24 mouse cellular contexts compared by ENCODE assay signal in the genomic region with DNA sequence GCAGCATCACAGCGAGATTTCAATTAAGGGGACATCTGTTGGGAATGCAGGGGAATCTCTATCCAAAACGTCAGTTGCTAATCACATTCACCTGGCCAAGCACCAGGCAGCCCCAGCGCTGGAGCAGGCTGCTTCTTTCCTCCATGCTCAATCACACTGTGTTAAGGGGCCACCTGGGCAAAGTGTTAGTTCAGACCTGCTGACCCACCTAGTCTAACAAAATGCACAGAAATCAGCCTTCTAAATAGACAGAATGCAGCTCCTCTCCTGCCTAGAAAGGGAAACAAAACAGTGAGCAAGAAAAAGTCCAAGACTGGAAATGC.
DNase-seq lines count a peak whose midpoint lies in the region; ATAC-seq and TF ChIP-seq lines count a peak whose summit lies in the region.
"Had no signal": no experiment of that assay in that cellular context is flagged by ENCODE, and none has a peak within 500 bp of the region (broad histone marks: within the 10 kb centered on the region; RNA-seq: fewer than 3 reads in every experiment).

No protein-coding gene starts in this region.

- H3K9ac ChIP-seq in hindbrain, postnatal 0 days (replicated peaks; ENCODE audit: low read length): no peak overlapping the region
- no peak overlapping the region for H3K9ac ChIP-seq in hindbrain, embryonic 13.5 days
- H3K9ac ChIP-seq in limb, embryonic 14.5 days (ENCODE audit: low read depth, low read length, severe bottlenecking): no peak overlapping the region
- H3K9ac ChIP-seq: forebrain, embryonic 12.5 days; heart, embryonic 15.5 days; limb, embryonic 15.5 days; liver, embryonic 15.5 days; lung, embryonic 15.5 days; midbrain, embryonic 15.5 days; stomach, embryonic 15.5 days had no signal

- WGBS in hindbrain, postnatal 0 days: 33% methylated on average over 3 of the region's 3 CpGs
- WGBS in hindbrain, embryonic 13.5 days: 30% methylated on average over 3 of the region's 3 CpGs
- WGBS in limb, embryonic 14.5 days: 10% methylated on average over 3 of the region's 3 CpGs

- H3K4me3 ChIP-seq in hindbrain, postnatal 0 days (ENCODE audit: low read length): no peak overlapping the region
- no peak overlapping the region for H3K4me3 ChIP-seq in hindbrain, embryonic 13.5 days
- no peak overlapping the region for H3K4me3 ChIP-seq in limb, embryonic 14.5 days (replicated peaks; ENCODE audit: low read length)
- H3K4me3 ChIP-seq: forebrain, embryonic 12.5 days; heart, embryonic 15.5 days; left cerebral cortex, adult 2 months; limb, embryonic 15.5 days; liver, embryonic 15.5 days; lung, embryonic 15.5 days; megakaryocyte, embryonic 14.5 days; midbrain, embryonic 15.5 days; myocyte; stomach, embryonic 15.5 days had no signal

- no peak for TF ChIP-seq POLR2A in limb, embryonic 14.5 days (IDR thresholded peaks at IDR 0.05; ENCODE audit: borderline replicate concordance, extremely low read depth, insufficient read depth, insufficient read length)

- no peaks in the 10 kb centered on the region for H3K4me1 ChIP-seq in hindbrain, postnatal 0 days (ENCODE audit: insufficient read depth, low read length)
- no peaks in the 10 kb centered on the region for H3K4me1 ChIP-seq in hindbrain, embryonic 13.5 days (replicated peaks)
- peaks cover 10% of the 10 kb centered on the region for H3K4me1 ChIP-seq in limb, embryonic 14.5 days (ENCODE audit: control insufficient read depth, insufficient read depth, low read length)
- H3K4me1 ChIP-seq: forebrain, embryonic 12.5 days; heart, embryonic 15.5 days; liver, embryonic 15.5 days; lung, embryonic 15.5 days; megakaryocyte, embryonic 14.5 days; midbrain, embryonic 15.5 days; stomach, embryonic 15.5 days had no signal

- DNase-seq in cerebellum, adult 9-10 months: peak; percentile 2
- DNase-seq in cerebellum, adult 8-10 months: no peak
- peak; percentile 26 for DNase-seq in hindbrain, postnatal 0 days (ENCODE audit: low spot score)
- peak; percentile 48 for DNase-seq in forelimb bud, embryonic 11.5 days (ENCODE audit: low read depth, low spot score)
- DNase-seq in limb, embryonic 14.5 days (ENCODE audit: low spot score): no peak
- no peak for DNase-seq in urinary bladder, postnatal 10 days (ENCODE audit: low spot score)
- DNase-seq: adrenal gland, postnatal 14 days; heart, postnatal 36 days; kidney, adult 18-20 months; right cerebral cortex, adult 18-20 months; thymus, postnatal 36 days had no signal

- no peaks in the 10 kb centered on the region for H3K9me3 ChIP-seq in hindbrain, postnatal 0 days (ENCODE audit: low read length)
- H3K9me3 ChIP-seq in hindbrain, embryonic 13.5 days: no peaks in the 10 kb centered on the region
- no peaks in the 10 kb centered on the region for H3K9me3 ChIP-seq in limb, embryonic 14.5 days (ENCODE audit: control insufficient read depth, low read length)
- H3K9me3 ChIP-seq: forebrain, embryonic 12.5 days; heart, embryonic 15.5 days; limb, embryonic 15.5 days; liver, embryonic 15.5 days; lung, embryonic 15.5 days; megakaryocyte, embryonic 14.5 days; midbrain, embryonic 15.5 days; stomach, embryonic 15.5 days had no signal

- TF ChIP-seq CTCF in hindbrain, postnatal 0 days (IDR thresholded peaks at IDR 0.05; ENCODE audit: low read depth): no peak

- H3K27ac ChIP-seq in hindbrain, postnatal 0 days: no peak overlapping the region
- no peak overlapping the region for H3K27ac ChIP-seq in hindbrain, embryonic 13.5 days
- H3K27ac ChIP-seq in limb, embryonic 14.5 days (replicated peaks; ENCODE audit: low read depth, low read length): no peak overlapping the region
- H3K27ac ChIP-seq: forebrain, embryonic 12.5 days; heart, embryonic 15.5 days; kidney, postnatal 0 days; left cerebral cortex, adult 2 months; limb, embryonic 15.5 days; liver, embryonic 15.5 days; lung, embryonic 15.5 days; midbrain, embryonic 15.5 days; stomach, embryonic 15.5 days had no signal

- ATAC-seq in hindbrain, postnatal 0 days: no peak
- no peak for ATAC-seq in hindbrain, embryonic 13.5 days (ENCODE audit: low FRiP score)
- ATAC-seq in limb, embryonic 14.5 days (ENCODE audit: low FRiP score, low read depth): peak; percentile 78
- ATAC-seq: inflammation-experienced regulatory T-cells, adult 6 months; midbrain, embryonic 15.5 days had no signal

- no peak overlapping the region for H3K4me2 ChIP-seq in hindbrain, postnatal 0 days (ENCODE audit: low read depth, low read length)
- H3K4me2 ChIP-seq in hindbrain, embryonic 13.5 days: no peak overlapping the region
- H3K4me2 ChIP-seq in limb, embryonic 14.5 days (replicated peaks; ENCODE audit: low read depth, low read length, severe bottlenecking): no peak overlapping the region
- H3K4me2 ChIP-seq: forebrain, embryonic 12.5 days; heart, embryonic 15.5 days; limb, embryonic 15.5 days; liver, embryonic 15.5 days; lung, embryonic 15.5 days; midbrain, embryonic 15.5 days; stomach, embryonic 15.5 days had no signal

- H3K36me3 ChIP-seq in hindbrain, postnatal 0 days (ENCODE audit: insufficient read depth, low read length): no peaks in the 10 kb centered on the region
- H3K36me3 ChIP-seq in hindbrain, embryonic 13.5 days: no peaks in the 10 kb centered on the region
- H3K36me3 ChIP-seq in limb, embryonic 14.5 days (ENCODE audit: control insufficient read depth, insufficient read depth, low read length): no peaks in the 10 kb centered on the region
- H3K36me3 ChIP-seq: forebrain, embryonic 12.5 days; heart, embryonic 15.5 days; limb, embryonic 15.5 days; liver, embryonic 15.5 days; lung, embryonic 15.5 days; midbrain, embryonic 15.5 days; stomach, embryonic 15.5 days had no signal

- no peaks in the 10 kb centered on the region for H3K27me3 ChIP-seq in hindbrain, postnatal 0 days (ENCODE audit: insufficient read depth, low read length)
- H3K27me3 ChIP-seq in hindbrain, embryonic 13.5 days: no peaks in the 10 kb centered on the region
- H3K27me3 ChIP-seq in limb, embryonic 14.5 days (ENCODE audit: control insufficient read depth, insufficient read depth, low read length): no peaks in the 10 kb centered on the region
- H3K27me3 ChIP-seq: forebrain, embryonic 12.5 days; heart, embryonic 15.5 days; limb, embryonic 15.5 days; liver, embryonic 15.5 days; lung, embryonic 15.5 days; megakaryocyte, embryonic 14.5 days; midbrain, embryonic 15.5 days; stomach, embryonic 15.5 days had no signal

Comparison
In these comparisons a context has a peak if more than half of its experiments do, and no peak if none do; other contexts are left out.
1. DNase-seq: peak in cerebellum, adult 9-10 months (single experiment), hindbrain, postnatal 0 days (single experiment) and forelimb bud, embryonic 11.5 days (single experiment); none in cerebellum, adult 8-10 months (single experiment), limb, embryonic 14.5 days (single experiment) and urinary bladder, postnatal 10 days (single experiment).